Mouse (Mus musculus): ENCODE results near the gene Grin2b.
"Not testable (repeated sequence)": the region's sequence is repeated elsewhere in the genome, so short reads cannot be mapped to it uniquely, and the experiment has no call there.

Gene Grin2b

GRCm38 (mm10) chr6:135813755-135814154, 359.6 kb downstream of the Grin2b start:
- in situ Hi-C loops (cut with MboI, MseI) = no loop called here

GRCm38 (mm10) chr6:135805436-135805835, 367.9 kb downstream of the Grin2b start:
- in situ Hi-C loops (cut with MboI, MseI) = no loop called here

- in situ Hi-C loops (cut with MboI, MseI) = no loop called here
These were observed 373.4 kb downstream of the Grin2b start for GRCm38 (mm10) chr6:135799949-135800348.

- in situ Hi-C loops (cut with MboI, MseI) = no loop called here
These were observed 374.9 kb downstream of the Grin2b start for GRCm38 (mm10) chr6:135798202-135798992.

- in situ Hi-C loops (cut with MboI, MseI) = no loop called here
These were observed 375.8 kb downstream of the Grin2b start for GRCm38 (mm10) chr6:135797371-135798033.

GRCm38 (mm10) chr6:135796911-135797310, 376.4 kb downstream of the Grin2b start:
- in situ Hi-C loops (cut with MboI, MseI) = no loop called here

GRCm38 (mm10) chr6:135791412-135791811, 381.9 kb downstream of the Grin2b start:
- in situ Hi-C loops (cut with MboI, MseI) = no loop called here

GRCm38 (mm10) chr6:135789603-135790170, 383.6 kb downstream of the Grin2b start:
- in situ Hi-C loops (cut with MboI, MseI) = no loop called here

GRCm38 (mm10) chr6:135774670-135775069, 398.6 kb downstream of the Grin2b start:
- in situ Hi-C loops (cut with MboI, MseI) = no loop called here

GRCm38 (mm10) chr6:135767572-135767971, 405.7 kb downstream of the Grin2b start:
- in situ Hi-C loops (cut with MboI, MseI) = no loop called here

GRCm38 (mm10) chr6:135758735-135759134, 414.6 kb downstream of the Grin2b start:
- in situ Hi-C loops (cut with MboI, MseI) = no loop called here

GRCm38 (mm10) chr6:135756075-135756474, 417.2 kb downstream of the Grin2b start:
- in situ Hi-C loops (cut with MboI, MseI) = no loop called here

- in situ Hi-C loops (cut with MboI, MseI) = no loop called here
These were observed 424.8 kb downstream of the Grin2b start for GRCm38 (mm10) chr6:135748412-135749076.

- in situ Hi-C loops (cut with MboI, MseI) = no loop called here
These were observed 427.7 kb downstream of the Grin2b start for GRCm38 (mm10) chr6:135745606-135746005.

GRCm38 (mm10) chr6:135734227-135734732, 439.0 kb downstream of the Grin2b start:
- in situ Hi-C loops (cut with MboI, MseI) = no loop called here

- in situ Hi-C loops (cut with MboI, MseI) = loop anchor here (10.0 kb wide), 1 partner anchor 1288 kb away; no protein-coding TSS in a partner anchor
These were observed 446.2 kb downstream of the Grin2b start for GRCm38 (mm10) chr6:135727106-135727505.

GRCm38 (mm10) chr6:135721706-135722105, 451.6 kb downstream of the Grin2b start:
- in situ Hi-C loops (cut with MboI, MseI) = loop anchor here (5.0 to 10.0 kb wide), 2 partner anchors 96 to 1293 kb away; no protein-coding TSS in a partner anchor

GRCm38 (mm10) chr6:135714906-135715305, 458.4 kb downstream of the Grin2b start:
- in situ Hi-C loops (cut with MboI, MseI) = no loop called here

GRCm38 (mm10) chr6:135714236-135714635, 459.1 kb downstream of the Grin2b start:
- in situ Hi-C loops (cut with MboI, MseI) = no loop called here

- in situ Hi-C loops (cut with MboI, MseI) = no loop called here
These were observed 459.6 kb downstream of the Grin2b start for GRCm38 (mm10) chr6:135713716-135714115.

GRCm38 (mm10) chr6:135706850-135707522, 466.3 kb downstream of the Grin2b start:
- in situ Hi-C loops (cut with MboI, MseI) = not testable (repeated sequence)

Data from T-helper 1 cell (primary cell).